Mouse (Mus musculus) midbrain, embryonic 13.5 days (tissue): ENCODE results near the gene Cdkal1. TPM values are rescaled to one million over a fixed set of nuclear protein-coding genes. Genes with fewer than 3 reads are reported as not detected.

Source experiments
- ATAC-seq: fragments of 200-750 bp; cut with Nextera tagmentation; 2 replicates; pipeline ENCODE4 v1.8.0; 2017; ENCODE audit warnings: mild to moderate bottlenecking, moderate TSS enrichment, moderate library complexity
- H3K27ac ChIP-seq: fragments of 300-500 bp; sonication (generic); 2 replicates; pipeline ENCODE4 v1.5.1; 2015; ENCODE audit warnings: inconsistent platforms, mild to moderate bottlenecking, moderate library complexity
- H3K27me3 ChIP-seq: fragments of 300-500 bp; sonication (generic); 2 replicates; pipeline ENCODE4 v1.6.1; 2015; ENCODE audit warnings: mild to moderate bottlenecking, inconsistent platforms
- H3K36me3 ChIP-seq: fragments of 300-500 bp; sonication (generic); 2 replicates; pipeline ENCODE4 v1.6.1; 2015; ENCODE audit warnings: mild to moderate bottlenecking, inconsistent platforms
- H3K4me1 ChIP-seq: fragments of 300-500 bp; sonication (generic); replicated peaks from 2 replicates; pipeline ENCODE4 v1.6.1; 2015; ENCODE audit warnings: inconsistent platforms
- H3K4me2 ChIP-seq: fragments of 300-500 bp; sonication (generic); replicated peaks from 2 replicates; pipeline ENCODE4 v1.6.1; 2015; ENCODE audit warnings: moderate library complexity, mild to moderate bottlenecking, inconsistent platforms
- H3K4me3 ChIP-seq: fragments of 300-500 bp; sonication (generic); replicated peaks from 2 replicates; pipeline ENCODE4 v1.5.1; 2015; ENCODE audit warnings: mild to moderate bottlenecking, inconsistent platforms
- H3K9ac ChIP-seq: fragments of 300-500 bp; sonication (generic); replicated peaks from 2 replicates; pipeline ENCODE4 v1.6.1; 2015; ENCODE audit warnings: mild to moderate bottlenecking, inconsistent platforms
- H3K9me3 ChIP-seq: fragments of 300-500 bp; sonication (generic); 2 replicates; pipeline ENCODE4 v1.6.1; 2016; ENCODE audit warnings: mild to moderate bottlenecking, inconsistent platforms
- WGBS: fragments of 180-500 bp; shearing (Covaris S2); methylation state at CpG from one replicate; pipeline ENCODE4 v1.1.7; 2015; 5-methylcytosine and 5-hydroxymethylcytosine counted together
- polyA plus RNA-seq: library from polyadenylated mRNA; unstranded; fragments of >200 nt; fragmentation: Nextera tagmentation; extraction: Ambion mirVana; gene quantifications from 2 replicates; pipeline ENCODE4 v1.2.1, GENCODE M21; 2015

The Cdkal1 gene
- polyA plus RNA-seq, 1 experiment from 2014 or later: 21.8 TPM

DNA sequence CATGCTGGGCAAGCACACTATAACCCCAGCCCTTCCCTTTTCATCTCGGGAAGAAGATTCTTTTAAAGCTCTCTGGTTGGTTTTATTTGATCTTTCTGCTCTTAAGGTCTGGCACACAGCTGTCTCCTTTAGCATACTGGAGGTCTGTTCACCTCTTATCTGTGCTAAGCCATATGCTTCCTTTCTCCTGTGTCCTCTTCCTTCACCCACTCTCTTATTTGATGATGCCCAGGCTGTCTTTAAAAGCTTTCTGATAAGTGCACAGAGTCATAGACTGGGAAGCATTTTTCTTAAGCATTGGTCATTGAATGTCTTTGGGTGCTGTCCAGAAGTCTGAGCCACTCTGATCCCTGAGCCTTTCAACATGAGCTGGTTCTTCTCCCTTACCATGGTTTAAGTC is 397.1 kb downstream of the Cdkal1 start:
- no peak overlapping the region for H3K9ac ChIP-seq
- no peak overlapping the region for H3K4me3 ChIP-seq
- no peaks in the 10 kb centered on the region; the same call in 1 of the 2 replicates for H3K4me1 ChIP-seq
- no peaks in the 10 kb centered on the region for H3K36me3 ChIP-seq
- no peak overlapping the region for H3K27ac ChIP-seq
- no peak for ATAC-seq
- H3K9me3 ChIP-seq: no peaks in the 10 kb centered on the region
- H3K27me3 ChIP-seq: no peaks in the 10 kb centered on the region
- 64% methylated on average over 1 of the region's 1 CpGs for WGBS
- no peak overlapping the region for H3K4me2 ChIP-seq

DNA sequence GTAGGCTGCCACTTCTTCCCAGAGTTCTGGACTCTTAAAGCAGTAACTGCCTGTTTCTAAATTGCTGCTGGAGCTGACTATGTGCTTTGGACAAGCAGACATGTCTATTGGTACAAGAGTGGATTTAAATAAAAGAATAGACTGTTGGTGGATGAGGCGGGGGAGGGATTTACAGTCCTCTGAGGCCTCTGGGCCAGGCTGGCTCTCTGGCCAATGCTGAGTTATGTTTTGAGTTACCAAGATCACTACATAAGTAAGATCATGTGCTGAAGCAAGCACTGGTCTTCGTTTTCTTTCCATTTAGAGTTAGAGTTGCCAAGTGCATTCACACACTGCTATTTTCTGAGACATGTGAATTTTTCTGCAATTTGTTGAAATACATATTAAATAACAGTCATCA is 418.4 kb downstream of the Cdkal1 start:
- Histone ChIP-seq H3K27ac (no peak overlapping the region), H3K27me3 (no peaks in the 10 kb centered on the region), H3K4me3 (no peak overlapping the region), H3K4me1 (peaks cover 7% of the 10 kb centered on the region), H3K9me3 (no peaks in the 10 kb centered on the region), H3K36me3 (no peaks in the 10 kb centered on the region), H3K9ac (no peak overlapping the region), H3K4me2 (no peak overlapping the region)
- no peak for ATAC-seq
- WGBS: 75% methylated on average over 2 of the region's 2 CpGs

DNA sequence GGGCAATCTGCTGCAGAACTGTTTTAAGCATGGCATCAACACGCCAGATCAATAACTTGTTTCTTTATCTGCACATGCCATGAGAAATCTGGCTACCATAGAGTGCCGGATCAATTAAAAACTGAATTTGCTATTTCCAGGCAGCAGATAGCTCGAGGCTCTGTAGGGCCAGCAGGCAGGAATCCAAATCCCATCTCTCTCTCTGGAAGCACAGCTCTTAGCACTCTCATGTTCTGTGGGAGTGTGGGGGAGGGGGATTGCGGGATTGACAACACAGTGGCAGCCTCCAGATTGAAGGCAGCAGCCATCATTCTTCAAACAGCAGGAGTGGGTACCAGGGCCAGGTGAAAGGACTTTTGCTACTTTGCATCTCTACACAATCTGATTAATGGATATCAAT is 420.7 kb downstream of the Cdkal1 start:
- no peak overlapping the region for H3K4me3 ChIP-seq
- H3K4me2 ChIP-seq: no peak overlapping the region
- H3K9me3 ChIP-seq: no peaks in the 10 kb centered on the region
- 61% methylated on average over 4 of the region's 4 CpGs for WGBS
- ATAC-seq: 0 out of 2 replicates have a peak, but pooled peaks have one; percentile 40
- H3K36me3 ChIP-seq: no peaks in the 10 kb centered on the region
- H3K27me3 ChIP-seq: no peaks in the 10 kb centered on the region
- H3K9ac ChIP-seq: no peak overlapping the region
- H3K4me1 ChIP-seq: peaks cover 7% of the 10 kb centered on the region
- peak overlapping the region; percentile 51; the same call in 1 of the 2 replicates for H3K27ac ChIP-seq

DNA sequence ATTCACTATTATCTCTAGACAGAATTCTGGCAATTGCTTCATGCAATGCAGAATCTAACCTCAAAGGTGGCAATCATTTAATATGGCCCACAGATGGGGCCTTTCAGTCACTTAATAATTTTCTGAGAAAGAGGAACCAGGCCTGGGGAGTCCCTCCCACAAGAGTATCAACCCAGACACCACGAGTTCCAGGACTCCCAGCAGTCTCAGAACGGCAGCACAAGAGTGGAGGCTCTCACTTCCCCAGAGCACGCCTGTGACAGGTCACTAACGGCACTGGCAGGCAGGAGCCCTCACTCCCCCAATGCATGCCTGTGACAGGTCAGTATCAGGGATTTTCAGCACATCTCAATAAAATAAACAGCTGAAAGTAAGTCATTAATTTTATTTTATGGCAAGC is 424.6 kb downstream of the Cdkal1 start:
- Histone ChIP-seq H3K9ac (no peak overlapping the region), H3K4me2 (no peak overlapping the region), H3K4me1 (peaks cover 7% of the 10 kb centered on the region), H3K27ac (no peak overlapping the region), H3K4me3 (no peak overlapping the region), H3K27me3 (no peaks in the 10 kb centered on the region), H3K36me3 (no peaks in the 10 kb centered on the region), H3K9me3 (no peaks in the 10 kb centered on the region)
- WGBS: 54% methylated on average over 4 of the region's 4 CpGs
- ATAC-seq: no peak

DNA sequence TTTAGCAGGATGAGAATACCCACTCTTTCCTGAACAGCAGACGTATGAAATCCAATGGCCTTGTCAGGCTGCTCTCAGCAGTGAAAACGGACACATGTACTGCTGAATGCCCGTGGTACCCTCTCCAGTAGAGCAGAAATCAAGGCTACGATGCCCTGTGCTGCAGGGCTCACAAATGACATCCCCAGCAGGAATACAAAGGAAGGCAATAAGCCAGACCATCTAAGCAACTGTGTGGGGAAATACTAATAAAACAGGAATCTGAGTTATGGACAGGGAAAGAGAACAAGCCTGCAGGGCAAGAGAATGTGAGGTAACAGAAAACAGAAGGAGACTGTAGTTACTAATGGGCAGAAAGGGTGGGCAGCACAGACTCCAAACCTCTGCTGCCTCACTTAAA is 425.6 kb downstream of the Cdkal1 start:
- no peaks in the 10 kb centered on the region for H3K9me3 ChIP-seq
- no peaks in the 10 kb centered on the region for H3K27me3 ChIP-seq
- WGBS: 73% methylated on average over 4 of the region's 4 CpGs
- no peaks in the 10 kb centered on the region for H3K36me3 ChIP-seq
- H3K27ac ChIP-seq: no peak overlapping the region
- ATAC-seq: no peak
- peaks cover 5% of the 10 kb centered on the region for H3K4me1 ChIP-seq
- no peak overlapping the region for H3K9ac ChIP-seq
- no peak overlapping the region for H3K4me2 ChIP-seq
- H3K4me3 ChIP-seq: no peak overlapping the region

DNA sequence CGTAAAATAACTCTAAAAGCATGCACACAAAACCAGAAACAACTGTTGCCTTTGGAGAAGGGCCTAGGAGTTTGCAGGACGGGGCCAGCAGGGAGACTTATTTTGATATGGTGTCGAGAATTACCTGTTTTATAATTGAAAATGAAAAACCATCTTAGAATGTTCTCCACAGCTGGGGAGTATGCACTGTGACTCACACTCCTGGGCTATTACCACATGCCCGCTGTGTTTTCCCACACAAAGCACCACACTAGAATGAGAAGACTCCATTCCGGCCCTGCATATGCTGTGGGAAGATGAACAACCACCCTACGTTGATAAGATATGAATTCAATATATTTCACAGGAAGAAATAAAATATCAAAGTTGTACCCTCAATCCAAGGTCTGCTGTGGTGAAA is 426.3 kb downstream of the Cdkal1 start:
- Histone ChIP-seq H3K4me3 (no peak overlapping the region), H3K27ac (no peak overlapping the region), H3K9ac (no peak overlapping the region), H3K27me3 (no peaks in the 10 kb centered on the region), H3K4me1 (no peaks in the 10 kb centered on the region), H3K4me2 (no peak overlapping the region), H3K36me3 (no peaks in the 10 kb centered on the region), H3K9me3 (no peaks in the 10 kb centered on the region)
- ATAC-seq: no peak
- WGBS: 94% methylated on average over 6 of the region's 6 CpGs

DNA sequence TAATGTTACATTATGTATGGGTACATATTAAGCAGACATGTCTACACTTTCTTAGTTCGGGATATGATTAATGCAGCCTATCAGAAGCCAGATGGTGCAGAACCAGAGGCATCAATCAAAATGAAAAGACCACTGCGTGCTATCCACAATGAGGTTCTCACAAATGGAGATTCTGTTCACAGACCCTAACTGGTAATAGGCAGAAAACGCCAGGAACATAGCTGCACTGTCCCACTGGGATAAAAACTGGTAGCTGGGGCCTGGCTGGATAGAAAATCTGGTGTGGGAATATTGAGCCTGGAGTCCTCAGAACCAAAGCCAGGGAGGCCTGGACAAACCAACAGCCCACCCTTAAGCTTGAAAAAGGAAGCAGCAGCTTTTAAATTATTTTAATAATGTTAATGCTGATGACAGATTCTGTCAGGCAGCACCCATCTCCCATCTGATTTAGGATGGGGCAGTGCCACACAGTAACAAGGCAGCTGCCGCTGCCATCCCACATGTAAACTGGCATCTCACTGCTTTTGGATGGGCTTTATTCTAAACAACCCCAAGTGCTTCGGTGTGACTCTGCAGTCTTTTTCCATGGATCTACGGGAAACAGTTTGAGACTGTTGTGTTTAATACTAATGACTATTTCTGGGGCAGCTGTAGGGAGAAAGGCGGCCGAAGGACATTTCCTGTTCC is 438.9 kb downstream of the Cdkal1 start:
- Histone ChIP-seq H3K27ac (peak overlapping the region; percentile 87), H3K4me1 (peaks cover 41% of the 10 kb centered on the region), H3K9me3 (no peaks in the 10 kb centered on the region), H3K36me3 (no peaks in the 10 kb centered on the region), H3K4me3 (no peak overlapping the region), H3K9ac (no peak overlapping the region), H3K27me3 (no peaks in the 10 kb centered on the region), H3K4me2 (no peak overlapping the region)
- 20% methylated on average over 8 of the region's 8 CpGs for WGBS
- ATAC-seq: peak; percentile 96

DNA sequence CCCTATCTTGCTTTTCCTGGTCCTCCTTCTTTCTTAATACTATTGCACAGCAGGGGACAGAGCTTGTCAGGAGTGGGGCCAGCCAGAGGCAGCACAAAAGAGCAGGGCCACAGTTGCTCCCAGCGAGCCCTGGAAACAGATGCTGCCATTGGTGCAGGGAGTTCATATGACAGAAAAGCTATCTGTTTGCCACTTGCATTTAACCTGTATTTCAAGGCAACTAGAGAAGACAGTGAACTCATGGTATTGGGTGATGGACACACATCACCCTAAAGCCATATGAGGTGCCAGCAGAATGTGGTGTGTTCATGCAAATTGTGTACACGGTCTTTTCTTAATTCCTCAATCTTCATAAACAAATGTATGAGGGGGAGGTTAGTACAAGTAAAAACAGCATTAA is 439.5 kb downstream of the Cdkal1 start:
- no peak overlapping the region for H3K4me3 ChIP-seq
- no peaks in the 10 kb centered on the region for H3K36me3 ChIP-seq
- H3K4me1 ChIP-seq: peaks cover 41% of the 10 kb centered on the region
- peak; percentile 72 for ATAC-seq
- peak overlapping the region; percentile 87 for H3K27ac ChIP-seq
- WGBS: 16% methylated on average over 2 of the region's 2 CpGs
- H3K27me3 ChIP-seq: no peaks in the 10 kb centered on the region
- no peak overlapping the region for H3K4me2 ChIP-seq
- no peaks in the 10 kb centered on the region for H3K9me3 ChIP-seq
- no peak overlapping the region for H3K9ac ChIP-seq

DNA sequence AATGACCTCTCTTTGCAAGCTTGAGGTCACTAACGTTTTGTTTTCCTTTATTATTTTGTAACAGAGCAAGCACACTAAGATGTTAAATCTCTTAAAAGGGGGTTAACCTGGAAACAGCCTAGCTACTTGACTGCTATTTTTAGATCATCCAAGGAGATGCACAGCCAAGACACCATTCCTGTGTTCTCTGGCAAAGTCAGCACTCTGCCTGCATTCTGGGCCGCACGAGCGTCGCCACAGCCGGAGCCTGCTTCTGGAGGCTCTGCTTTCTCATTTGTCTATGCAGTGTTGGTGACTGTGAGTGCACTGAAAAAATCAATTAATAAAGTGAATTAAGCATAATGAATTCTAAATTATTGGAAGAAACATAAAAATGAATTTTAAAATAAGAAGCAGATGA is 440.6 kb downstream of the Cdkal1 start:
- 36% methylated on average over 6 of the region's 6 CpGs for whole genome bisulfite sequencing
- Histone ChIP-seq H3K27ac (peak overlapping the region; percentile 87), H3K4me1 (peaks cover 41% of the 10 kb centered on the region), H3K4me2 (no peak overlapping the region), H3K27me3 (no peaks in the 10 kb centered on the region), H3K9ac (0 out of 2 replicates have a peak overlapping the region, but pooled peaks have one; percentile 14), H3K9me3 (no peaks in the 10 kb centered on the region), H3K4me3 (no peak overlapping the region), H3K36me3 (no peaks in the 10 kb centered on the region)
- ATAC-seq: no peak

DNA sequence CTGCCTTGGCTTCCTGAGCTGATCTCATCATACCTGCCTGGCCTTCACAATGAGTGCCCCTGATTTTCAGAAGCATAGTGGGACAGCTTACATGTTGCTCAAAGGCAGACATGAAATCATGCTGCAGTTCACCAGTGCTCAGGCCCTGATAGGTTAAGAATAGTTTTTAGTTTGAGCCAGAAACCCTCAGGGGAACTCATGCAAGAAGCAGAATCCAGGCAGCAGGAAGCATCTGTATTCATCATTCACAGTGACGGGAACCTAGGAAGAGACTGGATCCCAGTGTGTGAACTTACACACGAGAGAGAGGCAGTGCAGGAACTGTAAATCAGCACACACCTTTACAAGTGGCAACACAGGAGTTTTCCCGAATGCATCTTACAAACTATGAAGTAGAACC is 441.0 kb downstream of the Cdkal1 start:
- Histone ChIP-seq H3K27ac (peak overlapping the region; percentile 87), H3K27me3 (no peaks in the 10 kb centered on the region), H3K4me3 (no peak overlapping the region), H3K9me3 (no peaks in the 10 kb centered on the region), H3K9ac (peak overlapping the region; percentile 14; the same call in 1 of the 2 replicates), H3K4me2 (no peak overlapping the region), H3K4me1 (peaks cover 41% of the 10 kb centered on the region), H3K36me3 (no peaks in the 10 kb centered on the region)
- WGBS: 31% methylated on average over 3 of the region's 3 CpGs
- no peak for ATAC-seq

DNA sequence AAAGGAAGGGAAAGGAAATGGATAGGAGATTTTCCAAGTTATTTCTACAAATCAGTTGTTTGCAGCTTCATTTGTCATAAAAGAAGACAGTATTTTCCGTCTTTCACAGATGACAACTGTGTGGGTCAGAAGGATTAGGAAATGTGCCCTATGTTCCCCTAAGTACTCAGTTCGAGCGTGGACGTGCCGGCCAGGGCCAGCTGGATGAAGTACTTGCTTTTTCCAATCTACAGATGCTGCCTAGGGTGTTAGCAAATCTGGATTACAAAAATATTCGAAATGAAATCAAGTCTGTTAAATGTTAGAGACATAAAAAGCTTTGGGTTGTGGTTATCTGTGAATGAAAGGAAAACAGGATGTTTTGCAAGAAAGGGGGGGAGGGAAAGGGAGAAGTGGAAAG is 444.3 kb downstream of the Cdkal1 start:
- Histone ChIP-seq H3K4me1 (peaks cover 29% of the 10 kb centered on the region), H3K4me2 (no peak overlapping the region), H3K36me3 (no peaks in the 10 kb centered on the region), H3K27ac (no peak overlapping the region), H3K9ac (no peak overlapping the region), H3K9me3 (no peaks in the 10 kb centered on the region), H3K27me3 (no peaks in the 10 kb centered on the region), H3K4me3 (no peak overlapping the region)
- ATAC-seq: no peak
- WGBS: 85% methylated on average over 6 of the region's 6 CpGs

DNA sequence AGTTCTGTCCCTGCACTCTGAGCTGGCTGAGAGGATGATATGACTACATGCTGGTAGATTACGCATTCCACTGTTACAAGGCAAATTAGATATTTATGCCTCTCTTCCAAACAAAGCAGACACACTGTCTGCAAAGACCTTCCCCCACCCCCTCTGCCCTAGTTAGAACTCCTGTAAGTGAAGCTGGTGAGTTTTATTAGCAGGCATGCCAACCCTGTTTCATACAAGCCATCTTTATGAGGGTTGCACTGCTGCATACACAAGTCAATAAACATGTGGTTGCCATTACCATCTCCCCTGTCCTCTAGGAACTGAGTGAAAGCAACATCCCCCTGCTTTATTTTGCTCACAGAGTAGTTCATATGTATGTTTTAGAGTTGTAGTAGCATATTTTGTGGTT is 447.9 kb downstream of the Cdkal1 start:
- no peak for ATAC-seq
- Histone ChIP-seq H3K9ac (no peak overlapping the region), H3K27me3 (no peaks in the 10 kb centered on the region), H3K4me3 (no peak overlapping the region), H3K36me3 (no peaks in the 10 kb centered on the region), H3K27ac (no peak overlapping the region), H3K4me1 (peaks cover 4% of the 10 kb centered on the region), H3K9me3 (no peaks in the 10 kb centered on the region), H3K4me2 (no peak overlapping the region)
- WGBS: 91% methylated on average over 1 of the region's 1 CpGs

DNA sequence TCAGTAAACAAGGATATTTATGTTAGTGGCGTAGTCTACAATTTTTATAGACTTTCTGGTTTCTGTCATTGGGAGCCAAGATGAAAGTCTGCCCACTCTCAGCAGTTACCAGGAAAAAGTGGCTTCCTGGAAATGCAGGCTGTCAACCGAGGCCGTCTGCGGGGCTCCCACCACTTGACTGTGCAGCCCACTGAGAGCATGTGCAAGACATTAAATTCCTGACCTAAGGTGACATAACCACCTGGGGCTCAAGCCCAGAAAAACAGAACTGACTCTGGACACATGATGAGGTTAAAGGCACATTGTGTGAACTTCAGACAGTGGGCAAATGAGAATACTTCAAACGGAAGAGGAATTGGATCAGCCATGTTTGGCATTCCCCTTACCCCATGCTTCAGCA is 450.2 kb downstream of the Cdkal1 start:
- no peak for ATAC-seq
- H3K9ac ChIP-seq: no peak overlapping the region
- H3K4me3 ChIP-seq: no peak overlapping the region
- no peaks in the 10 kb centered on the region for H3K9me3 ChIP-seq
- H3K27me3 ChIP-seq: no peaks in the 10 kb centered on the region
- H3K4me2 ChIP-seq: no peak overlapping the region
- peaks cover 4% of the 10 kb centered on the region for H3K4me1 ChIP-seq
- 79% methylated on average over 5 of the region's 5 CpGs for WGBS
- no peak overlapping the region for H3K27ac ChIP-seq
- no peaks in the 10 kb centered on the region for H3K36me3 ChIP-seq
